Mouse (Mus musculus) megakaryocyte-erythroid progenitor cell, adult 5-6 weeks (primary cell): ENCODE data around the gene Lhfpl4. TPM values are rescaled to one million over a fixed set of nuclear protein-coding genes. Genes with fewer than 3 reads are reported as not detected.
A peak's percentile ranks its signal among the peaks of the same experiment; 100 is the strongest.

Experiments
- ATAC-seq: replicated peaks from 2 replicates; pipeline ENCODE4 v1.8.0; 2016; ENCODE audit warnings: mild to moderate bottlenecking, inconsistent platforms; ENCODE audit not compliant: severe bottlenecking, poor library complexity, low FRiP score, low TSS enrichment
- total RNA-seq, 2 experiments: library from RNA; stranded (forward) in 1 of 2; stranded (reverse) in 1 of 2; fragments of 200-1000, 215-1000 nt in 1 of 2; fragments of >200 nt in 1 of 2; fragmentation: Nextera tagmentation in 1 of 2; gene quantifications; 2 replicates each; pipeline ENCODE4 v1.2.3; 2014 to 2017

The Lhfpl4 gene
- total RNA-seq, 2 experiments from 2014 or later = not detected

GRCm38 (mm10) chr6:113172011-113172410 lies 23.2 kb downstream of the Lhfpl4 start:
- no peak for ATAC-seq

- no peak for ATAC-seq
Observed at GRCm38 (mm10) chr6:113170651-113171050, 24.5 kb downstream of the Lhfpl4 start.

DNA sequence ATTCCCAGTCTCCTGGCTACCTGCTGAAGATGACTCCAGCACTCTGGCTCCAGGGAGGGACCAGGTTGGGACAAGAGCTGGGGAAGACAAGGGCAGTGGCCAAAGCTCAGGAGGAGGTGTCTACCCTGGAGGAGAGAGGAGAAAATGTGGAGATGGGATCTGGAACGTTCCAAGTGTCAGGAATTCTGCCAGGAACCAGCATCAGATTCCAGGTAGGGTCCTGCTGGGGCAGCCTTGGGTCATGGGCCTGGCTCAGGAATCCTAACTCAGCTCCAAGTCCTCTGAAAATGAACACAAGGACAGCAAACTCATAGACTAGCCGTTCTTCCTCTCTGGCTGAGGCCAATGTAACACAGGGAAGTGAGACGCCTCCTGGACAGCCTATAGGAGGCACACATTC lies 25.3 kb downstream of the Lhfpl4 start:
- ATAC-seq = no peak

DNA sequence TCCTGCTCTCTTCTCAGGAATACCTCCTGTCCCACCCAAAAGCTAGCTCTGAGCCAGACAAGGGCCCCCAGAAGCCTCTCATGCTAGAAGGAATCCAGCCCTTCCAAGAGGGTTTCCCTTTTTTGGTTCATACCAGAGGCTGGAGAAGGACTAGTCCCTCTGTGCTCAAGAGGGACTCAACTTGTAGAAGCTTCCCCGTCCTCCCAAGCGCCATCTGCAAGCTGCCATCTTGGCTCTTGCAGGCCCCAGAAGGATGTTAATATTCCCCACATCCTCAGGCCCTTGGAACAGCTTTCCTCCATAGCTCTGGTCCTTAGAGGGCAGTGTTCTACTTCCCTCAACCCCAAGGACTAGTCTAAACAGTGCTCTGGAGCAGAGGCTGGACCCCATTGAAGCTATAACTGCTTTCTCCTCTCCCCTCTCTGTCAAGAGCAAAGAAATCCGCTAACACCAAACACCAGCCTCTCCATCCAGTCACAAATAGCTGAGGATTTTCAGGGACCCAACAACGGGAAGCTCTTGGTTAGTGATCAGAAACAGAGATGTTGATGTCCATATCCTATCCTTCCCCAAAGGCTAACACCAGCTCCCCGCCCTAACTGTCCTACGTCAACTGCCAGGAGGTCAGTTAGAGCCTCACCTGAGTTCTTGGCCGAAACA lies 26.7 kb downstream of the Lhfpl4 start:
- ATAC-seq = no peak

- peak; percentile 64 for ATAC-seq
Observed at GRCm38 (mm10) chr6:113166661-113167251, 28.4 kb downstream of the Lhfpl4 start.

DNA sequence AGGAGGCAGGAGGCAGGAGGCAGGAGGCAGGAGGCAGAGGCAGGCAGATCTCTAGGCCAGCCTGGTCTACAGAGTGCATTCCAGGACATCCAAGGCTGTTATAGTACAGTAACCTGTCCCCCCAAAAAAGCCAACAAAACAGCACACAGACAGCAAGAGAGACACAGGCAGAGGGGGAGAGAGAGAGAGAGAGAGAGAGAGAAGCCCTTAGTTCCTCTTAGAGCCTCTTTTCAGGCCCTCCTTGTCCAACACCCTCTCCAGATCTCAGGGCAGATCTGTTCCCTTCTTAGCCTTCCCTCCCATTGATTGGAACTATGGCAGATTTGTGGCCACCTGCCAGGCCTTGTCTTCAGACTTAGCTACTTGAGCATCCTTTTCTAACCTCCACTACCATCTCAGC lies 31.7 kb downstream of the Lhfpl4 start:
- ATAC-seq = no peak

DNA sequence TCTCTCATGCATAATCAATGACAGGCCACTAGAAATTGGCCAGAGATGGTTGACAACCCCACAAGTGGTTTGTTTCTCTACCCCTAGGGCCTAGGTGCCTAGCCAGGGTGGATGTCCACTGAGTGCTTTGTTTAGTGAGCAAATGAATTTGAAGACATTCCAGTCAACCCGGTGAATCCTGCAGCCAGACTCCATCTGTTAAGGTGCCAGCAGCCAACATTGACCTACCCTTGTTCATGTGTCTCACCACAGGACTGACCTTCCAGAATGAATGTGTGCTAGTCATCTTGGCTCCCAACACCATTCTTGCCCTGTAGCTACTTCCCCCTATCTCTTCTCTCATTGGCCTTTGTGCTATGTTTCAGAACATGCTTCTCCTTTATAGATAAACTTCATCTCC lies 33.2 kb downstream of the Lhfpl4 start:
- ATAC-seq = no peak

DNA sequence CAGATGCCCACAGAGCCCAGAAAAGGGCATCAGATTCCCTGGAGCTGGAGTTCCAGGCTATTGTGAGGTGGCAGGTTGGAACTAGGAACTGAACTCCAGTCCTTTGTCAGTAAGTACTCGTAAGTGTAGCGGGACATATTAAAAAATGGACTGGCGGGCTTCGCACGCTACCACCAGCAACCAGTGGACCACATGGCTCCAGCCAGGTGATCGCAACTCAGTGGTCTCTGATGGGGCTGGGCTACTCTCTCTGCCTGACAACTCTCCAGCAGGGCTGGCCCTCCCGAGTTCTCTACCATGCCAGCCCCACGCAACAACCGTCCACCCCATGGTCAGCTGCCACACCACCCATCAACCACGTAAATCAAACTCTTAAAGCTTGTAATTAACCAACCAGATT lies 35.1 kb downstream of the Lhfpl4 start:
- ATAC-seq = no peak

DNA sequence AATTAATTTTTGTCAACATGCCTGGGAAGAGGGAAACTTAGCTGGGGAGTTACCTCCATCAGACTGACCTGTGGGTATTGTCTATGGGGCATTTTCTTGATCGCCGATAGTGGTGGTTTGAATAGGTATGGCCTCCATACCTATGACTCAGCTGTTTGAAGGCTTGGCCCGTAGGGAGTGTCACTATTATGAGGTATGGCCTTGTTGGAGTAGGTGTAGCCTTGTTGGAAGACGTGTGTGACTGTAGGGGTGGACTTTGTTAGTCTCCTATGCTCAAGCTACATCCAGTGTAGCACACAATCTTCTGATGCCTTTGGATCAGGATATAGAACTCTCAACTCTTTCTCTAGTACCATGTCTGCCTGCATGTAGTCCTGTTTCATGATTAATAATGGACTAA lies 39.1 kb downstream of the Lhfpl4 start:
- no peak for ATAC-seq

DNA sequence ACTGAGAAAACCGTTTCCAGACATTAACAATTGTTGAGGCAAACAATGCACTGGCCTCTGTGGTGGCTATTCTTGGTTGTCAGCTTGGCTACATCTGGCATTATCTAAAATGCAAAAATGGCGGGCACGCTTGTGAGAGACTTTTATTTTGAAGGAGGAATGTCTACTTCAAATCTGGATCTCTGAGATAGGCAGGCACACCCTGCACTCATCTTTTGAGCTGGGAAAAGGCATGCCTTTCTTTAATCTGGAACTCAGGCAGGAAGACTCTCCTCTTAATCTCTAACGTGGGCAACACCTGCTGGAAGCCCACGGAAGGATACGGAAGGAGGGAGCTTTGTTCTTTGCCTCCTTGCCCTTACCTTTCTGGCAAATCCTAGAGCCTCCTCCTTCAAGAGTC lies 40.3 kb downstream of the Lhfpl4 start:
- ATAC-seq = 0 out of 2 replicates have a peak, but pooled peaks have one; percentile 32

DNA sequence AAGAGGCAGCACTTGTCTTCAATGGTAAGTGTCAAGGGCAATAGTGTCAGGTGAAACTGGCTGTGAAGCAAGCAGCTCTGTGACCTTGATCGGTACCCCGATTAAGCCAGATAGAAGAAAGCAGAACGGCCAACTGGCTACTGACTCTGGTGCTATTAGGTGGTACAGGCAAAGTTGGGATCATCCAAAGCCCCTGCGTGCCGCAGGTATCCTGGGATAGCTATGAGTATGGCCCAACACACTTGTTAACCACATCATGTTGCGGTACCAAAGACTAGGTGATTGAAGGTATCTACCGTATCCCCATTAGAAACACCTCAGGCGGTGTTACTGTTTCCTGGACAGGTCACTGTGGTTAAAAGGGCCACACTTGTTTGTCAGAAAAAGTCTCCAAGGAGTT lies 41.1 kb downstream of the Lhfpl4 start:
- no peak for ATAC-seq

DNA sequence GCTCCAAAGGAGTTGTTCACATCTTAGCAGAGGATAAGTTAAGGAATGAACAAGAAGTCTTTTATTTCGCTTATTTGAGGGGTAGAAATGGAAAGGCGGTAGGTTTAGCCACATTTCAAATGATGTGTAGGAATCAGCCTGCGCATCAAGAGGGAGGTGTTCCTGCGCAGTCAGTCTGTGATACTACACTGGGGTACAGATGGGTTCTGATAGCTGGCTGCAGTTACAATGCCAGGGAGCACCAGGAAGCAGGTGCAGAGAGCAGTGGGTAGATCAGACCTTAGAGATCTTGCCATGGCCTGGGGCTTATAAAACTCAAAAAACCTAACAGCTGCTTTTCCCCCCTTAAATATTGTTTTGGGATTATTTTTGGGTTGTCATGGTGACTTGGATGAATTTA lies 49.9 kb downstream of the Lhfpl4 start:
- no peak for ATAC-seq

- no peak for ATAC-seq
Observed at GRCm38 (mm10) chr6:113144764-113145163, 50.4 kb downstream of the Lhfpl4 start.

DNA sequence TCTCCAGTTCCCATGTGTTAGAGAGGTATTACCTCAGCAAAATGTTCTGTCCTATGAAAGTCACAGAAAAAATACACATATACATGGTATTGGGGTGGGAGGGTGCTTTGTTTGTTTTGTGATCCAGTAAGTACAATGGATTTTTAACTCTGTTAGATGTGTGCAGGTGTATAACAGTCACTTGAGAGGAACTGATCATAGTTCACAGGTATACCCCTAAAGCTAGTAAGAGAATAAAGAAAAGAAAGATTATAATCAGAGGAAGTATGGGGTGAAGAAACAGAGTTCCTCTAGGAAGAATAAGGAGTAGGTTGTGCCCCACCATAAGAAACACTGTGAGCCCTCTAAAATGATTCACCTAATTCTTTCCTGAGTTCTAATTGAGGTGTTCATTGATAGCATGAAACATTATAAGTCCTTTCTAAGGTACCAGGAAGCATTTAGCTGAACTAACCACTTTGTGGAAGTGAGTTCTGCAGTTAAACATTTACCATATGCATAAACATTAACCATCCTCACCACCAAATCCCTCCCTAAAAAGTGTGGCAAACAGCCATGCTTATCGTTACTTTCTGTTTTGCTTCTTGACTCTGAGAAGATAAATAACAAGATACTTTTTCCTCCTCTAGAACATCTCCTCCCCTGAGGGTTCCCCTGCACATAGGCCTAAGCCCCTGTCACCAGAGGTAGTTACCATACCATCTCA lies 53.6 kb downstream of the Lhfpl4 start:
- 0 out of 2 replicates have a peak, but pooled peaks have one; percentile 9 for ATAC-seq

DNA sequence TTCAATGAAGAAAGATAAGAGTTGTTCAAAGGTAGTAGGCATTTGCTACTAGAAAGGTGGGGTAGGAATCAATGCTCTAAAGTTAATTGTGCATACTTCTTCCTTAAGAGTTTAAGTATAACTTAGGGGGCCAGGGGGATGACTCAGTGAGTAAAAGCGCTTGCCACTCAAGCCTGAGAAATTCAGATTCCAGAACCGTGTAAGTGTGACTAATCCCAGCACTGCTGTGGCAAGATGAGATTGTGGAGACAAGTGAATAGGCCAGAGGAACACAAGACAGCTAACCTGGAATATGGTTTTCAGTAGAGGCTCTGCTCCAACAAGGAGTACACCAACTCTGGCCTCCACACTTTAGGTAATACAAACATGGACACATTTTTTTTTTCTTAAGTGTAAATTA lies 61.8 kb downstream of the Lhfpl4 start:
- ATAC-seq = no peak

GRCm38 (mm10) chr6:113120806-113121205 lies 74.4 kb downstream of the Lhfpl4 start:
- no peak for ATAC-seq

Other genes starting within 250 kb of the Lhfpl4 start
- gene Srgap3, start 248.1 kb downstream of the Lhfpl4 start, total RNA-seq (2014; fragmentation: Nextera tagmentation) = 2.3 and 2.8 TPM in 2 replicates
- gene Srgap3, start 248.1 kb downstream of the Lhfpl4 start, total RNA-seq (2017) = 0.75 and 2.4 TPM in 2 replicates
- 123 and 125 TPM in 2 replicates for gene Thumpd3, start 149.2 kb downstream of the Lhfpl4 start, total RNA-seq (2014; fragmentation: Nextera tagmentation)
- gene Thumpd3, start 149.2 kb downstream of the Lhfpl4 start, total RNA-seq (2017) = 147 and 161 TPM in 2 replicates
- gene Setd5, start 118.0 kb downstream of the Lhfpl4 start, total RNA-seq (2014; fragmentation: Nextera tagmentation) = 136 and 143 TPM in 2 replicates
- 79.1 and 80.2 TPM in 2 replicates for gene Setd5, start 118.0 kb downstream of the Lhfpl4 start, total RNA-seq (2017)
- 17.0 and 26.6 TPM in 2 replicates for gene Mtmr14, start 42.5 kb upstream of the Lhfpl4 start, total RNA-seq (2014; fragmentation: Nextera tagmentation)
- gene Mtmr14, start 42.5 kb upstream of the Lhfpl4 start, total RNA-seq (2017) = 13.8 and 21.8 TPM in 2 replicates
- gene Cpne9, start 86.9 kb upstream of the Lhfpl4 start, total RNA-seq (2014; fragmentation: Nextera tagmentation) = 0.74 and 0.99 TPM in 2 replicates
- gene Cpne9, start 86.9 kb upstream of the Lhfpl4 start, total RNA-seq (2017) = 0.42 TPM in 1 of 2 replicates, not detected in the other
- gene Brpf1, start 111.8 kb upstream of the Lhfpl4 start, total RNA-seq (2014; fragmentation: Nextera tagmentation) = 45.0 and 53.5 TPM in 2 replicates
- gene Brpf1, start 111.8 kb upstream of the Lhfpl4 start, total RNA-seq (2017) = 20.3 and 22.0 TPM in 2 replicates
- gene Ogg1, start 131.6 kb upstream of the Lhfpl4 start, total RNA-seq (2014; fragmentation: Nextera tagmentation) = 9.9 and 23.7 TPM in 2 replicates
- gene Ogg1, start 131.6 kb upstream of the Lhfpl4 start, total RNA-seq (2017) = 3.8 and 9.4 TPM in 2 replicates
- 1.2 and 2.2 TPM in 2 replicates for gene Camk1, start 148.6 kb upstream of the Lhfpl4 start, total RNA-seq (2014; fragmentation: Nextera tagmentation)
- 2.9 and 17.8 TPM in 2 replicates for gene Camk1, start 148.6 kb upstream of the Lhfpl4 start, total RNA-seq (2017)
- gene Tada3, start 182.5 kb upstream of the Lhfpl4 start, total RNA-seq (2014; fragmentation: Nextera tagmentation) = 23.5 and 40.8 TPM in 2 replicates
- 19.8 and 20.3 TPM in 2 replicates for gene Tada3, start 182.5 kb upstream of the Lhfpl4 start, total RNA-seq (2017)
- 128 and 162 TPM in 2 replicates for gene Arpc4, start 182.7 kb upstream of the Lhfpl4 start, total RNA-seq (2014; fragmentation: Nextera tagmentation)
- 137 and 152 TPM in 2 replicates for gene Arpc4, start 182.7 kb upstream of the Lhfpl4 start, total RNA-seq (2017)
- gene Ttll3, start 193.9 kb upstream of the Lhfpl4 start, total RNA-seq (2014; fragmentation: Nextera tagmentation) = 2.1 and 7.9 TPM in 2 replicates
- 0.50 and 0.80 TPM in 2 replicates for gene Ttll3, start 193.9 kb upstream of the Lhfpl4 start, total RNA-seq (2017)
- gene Rpusd3, start 224.0 kb upstream of the Lhfpl4 start, total RNA-seq (2014; fragmentation: Nextera tagmentation) = 13.5 and 14.5 TPM in 2 replicates
- 16.8 and 25.1 TPM in 2 replicates for gene Rpusd3, start 224.0 kb upstream of the Lhfpl4 start, total RNA-seq (2017)
- gene Cidec, start 240.4 kb upstream of the Lhfpl4 start, total RNA-seq (2014; fragmentation: Nextera tagmentation) = not detected in 2 replicates
- gene Cidec, start 240.4 kb upstream of the Lhfpl4 start, total RNA-seq (2017) = not detected in 2 replicates
- gene Jagn1, start 247.2 kb upstream of the Lhfpl4 start, total RNA-seq (2014; fragmentation: Nextera tagmentation) = 44.8 and 53.4 TPM in 2 replicates
- gene Jagn1, start 247.2 kb upstream of the Lhfpl4 start, total RNA-seq (2017) = 29.4 and 50.3 TPM in 2 replicates